Mouse (Mus musculus): ENCODE data around the gene Gm17660. TPM values are rescaled to one million over a fixed set of nuclear protein-coding genes. Genes with fewer than 3 reads are reported as not detected.

Gm17660 gene
- polyA plus RNA-seq (2014; fragmentation: Nextera tagmentation; extraction: Ambion mirVana): not detected in 2 replicates

DNA sequence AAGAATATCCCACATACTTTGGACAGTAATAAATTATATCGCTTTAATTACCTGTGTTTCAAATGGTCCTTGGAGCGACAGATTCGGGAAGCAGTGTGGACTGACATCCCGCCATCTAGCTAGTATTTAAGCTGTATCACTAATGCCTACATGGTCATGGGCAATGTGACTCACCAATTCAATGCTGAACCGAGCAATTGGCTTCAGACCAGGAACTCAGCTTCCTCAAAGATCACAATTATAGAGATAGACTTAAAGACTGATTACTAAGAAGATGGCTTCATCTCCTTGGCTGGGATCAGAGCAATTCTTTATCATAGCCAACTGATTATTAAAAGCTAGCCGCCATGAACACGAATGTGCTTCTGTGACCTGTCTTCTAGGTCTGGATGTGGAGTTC is at the start of gene Gm17660:
Gene Gm17660 (minus strand): TSS at position 101 of the 400 bp plus-strand sequence.
- 93% methylated on average over 7 of the region's 7 CpGs for WGBS

DNA sequence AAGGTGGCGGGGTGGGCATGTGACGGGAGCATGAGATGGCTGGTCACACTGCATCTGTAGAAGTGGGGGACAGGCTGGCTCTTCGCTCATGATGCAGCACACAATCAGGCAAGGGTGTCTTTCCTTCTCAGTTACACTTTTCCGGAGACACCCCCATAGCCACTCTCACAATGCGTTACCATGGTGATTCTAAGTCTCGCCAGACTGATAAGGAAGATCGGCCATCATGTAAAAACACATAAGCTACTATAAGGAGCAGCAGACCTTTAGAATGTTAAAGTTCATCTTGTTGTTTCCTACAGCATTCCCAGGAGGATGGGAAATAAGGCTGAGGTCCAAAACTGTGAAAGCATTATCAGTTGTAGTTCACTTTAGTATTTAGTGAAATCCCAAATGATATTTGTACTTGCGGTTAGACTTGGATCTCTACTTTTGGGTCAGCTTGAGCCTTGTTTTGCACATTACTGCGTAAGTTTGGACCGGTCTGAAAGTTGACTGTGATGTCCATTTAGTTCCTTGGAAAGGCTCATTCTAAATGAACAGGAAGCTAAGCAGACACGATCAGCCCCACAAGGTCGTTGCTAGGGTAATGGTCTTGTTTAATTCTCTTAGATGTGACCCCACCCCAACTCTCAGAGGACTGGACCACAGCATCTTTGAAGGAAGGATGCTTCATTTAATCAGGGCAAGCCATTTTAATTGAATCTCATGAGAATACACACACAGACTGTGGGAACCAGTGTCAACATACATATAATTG is 49.3 kb upstream of the Gm17660 start:
- no peak overlapping the region for H3K4me3 ChIP-seq (ENCODE audit: low read length)
- no peaks in the 10 kb centered on the region for H3K36me3 ChIP-seq (ENCODE audit: control insufficient read depth, insufficient read depth, low read length)
- no peaks in the 10 kb centered on the region for H3K4me1 ChIP-seq (ENCODE audit: control insufficient read depth, insufficient read depth, low read length)
- no peaks in the 10 kb centered on the region for H3K9me3 ChIP-seq (ENCODE audit: control insufficient read depth, low read length)
- no peak overlapping the region for H3K9ac ChIP-seq (ENCODE audit: low read depth, low read length)
- no peak overlapping the region for H3K27ac ChIP-seq (ENCODE audit: low read depth, low read length)
- 83% methylated on average over 12 of the region's 12 CpGs for WGBS
- ATAC-seq (ENCODE audit: low FRiP score, low TSS enrichment): no peak
- H3K4me2 ChIP-seq (replicated peaks; ENCODE audit: low read depth, low read length): no peak overlapping the region
- H3K27me3 ChIP-seq (ENCODE audit: control insufficient read depth, insufficient read depth, low read length): no peaks in the 10 kb centered on the region

More for the DNA sequence above, at the start of gene Gm17660:
- no peak within 1 kb of the TSS for H3K27ac ChIP-seq (ENCODE audit: low read depth, low read length)
- no peak within 1 kb of the TSS for H3K4me2 ChIP-seq (replicated peaks; ENCODE audit: low read depth, low read length)
- H3K4me1 ChIP-seq (ENCODE audit: control insufficient read depth, insufficient read depth, low read length): 0 out of 2 replicates have a peak, but pooled peaks cover 4% of the 10 kb centered on the region
- no peak for ATAC-seq (ENCODE audit: low FRiP score, low TSS enrichment)
- H3K36me3 ChIP-seq (ENCODE audit: control insufficient read depth, insufficient read depth, low read length): no peaks in the 10 kb centered on the region; the same call in 1 of the 2 replicates
- H3K4me3 ChIP-seq (ENCODE audit: low read length): no peak within 1 kb of the TSS
- H3K9me3 ChIP-seq (ENCODE audit: control insufficient read depth, low read length): no peaks in the 10 kb centered on the region
- H3K9ac ChIP-seq (ENCODE audit: low read depth, low read length): no peak within 1 kb of the TSS
- no peaks in the 10 kb centered on the region for H3K27me3 ChIP-seq (ENCODE audit: control insufficient read depth, insufficient read depth, low read length)

DNA sequence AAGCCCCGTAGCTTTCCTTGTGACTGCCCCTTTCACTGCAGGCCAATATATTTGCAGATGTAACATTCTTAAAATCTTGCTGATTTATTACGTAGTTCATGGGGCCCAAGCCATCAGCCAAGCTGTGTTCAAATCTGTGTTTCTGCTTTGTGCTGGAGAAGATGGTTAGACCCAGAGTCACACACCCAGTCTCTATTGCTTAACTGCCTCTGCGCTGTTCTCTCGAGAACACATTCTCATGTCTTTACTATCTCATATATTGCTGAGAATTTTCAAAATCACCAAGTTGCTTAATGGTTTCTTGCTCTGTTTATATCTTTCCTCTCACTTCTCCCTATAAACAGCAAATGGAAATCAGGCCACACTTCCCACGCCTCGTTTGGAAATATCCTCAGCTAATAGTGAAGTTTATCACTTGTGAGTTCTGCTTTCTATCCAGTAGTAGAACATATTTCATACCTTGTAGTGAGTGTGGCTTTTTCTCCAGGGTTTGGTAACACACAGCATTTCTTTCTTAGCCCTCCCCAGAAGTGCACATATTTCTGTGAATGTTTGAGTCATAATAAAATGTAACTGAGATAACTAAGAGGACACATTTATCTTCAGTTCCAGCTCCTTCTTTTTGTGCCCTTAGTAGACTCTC is 46.7 kb upstream of the Gm17660 start:
- Histone ChIP-seq H3K4me3 (ENCODE audit: low read length) (no peak overlapping the region), H3K27ac (ENCODE audit: low read depth, low read length) (no peak overlapping the region), H3K4me1 (ENCODE audit: control insufficient read depth, insufficient read depth, low read length) (no peaks in the 10 kb centered on the region), H3K27me3 (ENCODE audit: control insufficient read depth, insufficient read depth, low read length) (no peaks in the 10 kb centered on the region), H3K9me3 (ENCODE audit: control insufficient read depth, low read length) (no peaks in the 10 kb centered on the region), H3K9ac (ENCODE audit: low read depth, low read length) (no peak overlapping the region), H3K4me2 (replicated peaks; ENCODE audit: low read depth, low read length) (no peak overlapping the region), H3K36me3 (ENCODE audit: control insufficient read depth, insufficient read depth, low read length) (no peaks in the 10 kb centered on the region)
- 78% methylated on average over 6 of the region's 6 CpGs for WGBS
- ATAC-seq (ENCODE audit: low FRiP score, low TSS enrichment): no peak

GRCm38 (mm10) chr5:104115890-104116289 is 38.5 kb upstream of the Gm17660 start:
- 73% methylated on average over 4 of the region's 4 CpGs for WGBS
- no peak for ATAC-seq (ENCODE audit: low FRiP score, low TSS enrichment)
- H3K27ac ChIP-seq (ENCODE audit: low read depth, low read length): peak overlapping the region; percentile 83; the same call in 1 of the 2 replicates
- H3K9me3 ChIP-seq (ENCODE audit: control insufficient read depth, low read length): no peaks in the 10 kb centered on the region
- no peaks in the 10 kb centered on the region for H3K36me3 ChIP-seq (ENCODE audit: control insufficient read depth, insufficient read depth, low read length)
- H3K27me3 ChIP-seq (ENCODE audit: control insufficient read depth, insufficient read depth, low read length): no peaks in the 10 kb centered on the region
- H3K9ac ChIP-seq (ENCODE audit: low read depth, low read length): no peak overlapping the region
- peaks cover 19% of the 10 kb centered on the region for H3K4me1 ChIP-seq (ENCODE audit: control insufficient read depth, insufficient read depth, low read length)
- H3K4me2 ChIP-seq (replicated peaks; ENCODE audit: low read depth, low read length): no peak overlapping the region
- H3K4me3 ChIP-seq (ENCODE audit: low read length): no peak overlapping the region

DNA sequence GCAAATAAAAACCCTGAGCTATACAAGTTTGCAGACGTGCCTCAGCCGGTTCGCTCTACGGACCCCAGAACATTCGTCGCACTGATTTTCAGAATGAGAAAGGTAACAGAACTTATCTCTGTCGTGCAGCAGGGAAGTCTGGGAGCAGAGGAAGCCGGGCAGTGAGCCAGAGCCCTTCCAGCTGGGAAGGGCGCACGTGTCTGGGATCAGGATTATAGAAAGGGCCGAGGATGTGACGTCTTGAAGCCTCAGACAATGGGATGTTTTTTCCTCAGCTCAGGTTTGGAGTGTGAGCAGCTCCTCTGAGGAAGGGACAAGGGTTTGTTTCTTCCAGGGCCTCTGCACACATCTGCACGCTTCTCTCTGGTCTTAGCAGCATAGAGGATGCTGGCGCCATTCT is 37.7 kb upstream of the Gm17660 start:
- Histone ChIP-seq H3K9ac (ENCODE audit: low read depth, low read length) (no peak overlapping the region), H3K4me1 (ENCODE audit: control insufficient read depth, insufficient read depth, low read length) (peaks cover 25% of the 10 kb centered on the region), H3K4me2 (replicated peaks; ENCODE audit: low read depth, low read length) (no peak overlapping the region), H3K27me3 (ENCODE audit: control insufficient read depth, insufficient read depth, low read length) (no peaks in the 10 kb centered on the region), H3K4me3 (ENCODE audit: low read length) (no peak overlapping the region), H3K9me3 (ENCODE audit: control insufficient read depth, low read length) (no peaks in the 10 kb centered on the region), H3K36me3 (ENCODE audit: control insufficient read depth, insufficient read depth, low read length) (no peaks in the 10 kb centered on the region), H3K27ac (ENCODE audit: low read depth, low read length) (peak overlapping the region; percentile 83; the same call in 1 of the 2 replicates)
- 0 out of 2 replicates have a peak, but pooled peaks have one; percentile 18 for ATAC-seq (ENCODE audit: low FRiP score, low TSS enrichment)
- 65% methylated on average over 14 of the region's 14 CpGs for WGBS

GRCm38 (mm10) chr5:104113491-104114172 is 36.2 kb upstream of the Gm17660 start, which contains the start of gene Sparcl1:
Gene Sparcl1, minus strand, starts transcription at chr5:104113733.
- peak within 1 kb of the TSS; percentile 35 for H3K4me2 ChIP-seq (replicated peaks; ENCODE audit: low read depth, low read length)
- H3K9ac ChIP-seq (ENCODE audit: low read depth, low read length): peak within 1 kb of the TSS; percentile 44; the same call in 1 of the 2 replicates
- H3K4me3 ChIP-seq (ENCODE audit: low read length): peak within 1 kb of the TSS; percentile 23
- ATAC-seq (ENCODE audit: low FRiP score, low TSS enrichment): 0 out of 2 replicates have a peak, but pooled peaks have one; percentile 26
- peaks cover 40% of the 10 kb centered on the region for H3K4me1 ChIP-seq (ENCODE audit: control insufficient read depth, insufficient read depth, low read length)
- no peaks in the 10 kb centered on the region for H3K9me3 ChIP-seq (ENCODE audit: control insufficient read depth, low read length)
- no peaks in the 10 kb centered on the region for H3K36me3 ChIP-seq (ENCODE audit: control insufficient read depth, insufficient read depth, low read length)
- H3K27me3 ChIP-seq (ENCODE audit: control insufficient read depth, insufficient read depth, low read length): no peaks in the 10 kb centered on the region
- whole genome bisulfite sequencing: 14% methylated on average over 15 of the region's 15 CpGs
- peak within 1 kb of the TSS; percentile 83 for H3K27ac ChIP-seq (ENCODE audit: low read depth, low read length)

GRCm38 (mm10) chr5:104112511-104112910 is 35.1 kb upstream of the Gm17660 start:
- WGBS: 16% methylated on average over 5 of the region's 5 CpGs
- Histone ChIP-seq H3K27ac (ENCODE audit: low read depth, low read length) (peak overlapping the region; percentile 68; the same call in 1 of the 2 replicates), H3K9me3 (ENCODE audit: control insufficient read depth, low read length) (no peaks in the 10 kb centered on the region), H3K9ac (ENCODE audit: low read depth, low read length) (peak overlapping the region; percentile 44; the same call in 1 of the 2 replicates), H3K4me2 (replicated peaks; ENCODE audit: low read depth, low read length) (peak overlapping the region; percentile 35), H3K36me3 (ENCODE audit: control insufficient read depth, insufficient read depth, low read length) (no peaks in the 10 kb centered on the region), H3K4me3 (ENCODE audit: low read length) (peak overlapping the region; percentile 23), H3K27me3 (ENCODE audit: control insufficient read depth, insufficient read depth, low read length) (no peaks in the 10 kb centered on the region), H3K4me1 (ENCODE audit: control insufficient read depth, insufficient read depth, low read length) (peaks cover 47% of the 10 kb centered on the region)
- ATAC-seq (ENCODE audit: low FRiP score, low TSS enrichment): no peak

DNA sequence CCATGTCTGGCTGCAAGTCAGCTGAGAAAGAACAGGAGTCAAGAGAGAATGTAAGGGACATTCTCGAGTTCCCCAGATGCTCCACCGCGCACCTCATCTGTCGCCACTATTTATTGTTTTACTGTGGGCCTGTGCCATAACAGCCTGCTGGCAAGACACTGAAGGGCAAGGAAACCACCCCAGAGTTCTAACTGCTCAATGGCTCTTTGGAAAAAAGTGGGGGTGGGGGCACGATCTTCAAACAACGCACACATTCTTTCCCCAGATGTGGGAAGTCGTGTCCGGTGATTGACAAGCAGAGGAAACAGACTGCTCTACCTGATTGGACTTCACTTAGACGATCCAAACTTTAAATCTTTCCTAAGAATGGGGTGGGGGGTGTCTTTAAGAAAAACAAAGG is 34.6 kb upstream of the Gm17660 start:
- Histone ChIP-seq H3K27ac (ENCODE audit: low read depth, low read length) (peak overlapping the region; percentile 68; the same call in 1 of the 2 replicates), H3K9ac (ENCODE audit: low read depth, low read length) (peak overlapping the region; percentile 44; the same call in 1 of the 2 replicates), H3K4me3 (ENCODE audit: low read length) (peak overlapping the region; percentile 23), H3K9me3 (ENCODE audit: control insufficient read depth, low read length) (no peaks in the 10 kb centered on the region), H3K4me2 (replicated peaks; ENCODE audit: low read depth, low read length) (peak overlapping the region; percentile 35), H3K27me3 (ENCODE audit: control insufficient read depth, insufficient read depth, low read length) (no peaks in the 10 kb centered on the region), H3K4me1 (ENCODE audit: control insufficient read depth, insufficient read depth, low read length) (peaks cover 47% of the 10 kb centered on the region), H3K36me3 (ENCODE audit: control insufficient read depth, insufficient read depth, low read length) (no peaks in the 10 kb centered on the region)
- WGBS: 2% methylated on average over 9 of the region's 9 CpGs
- ATAC-seq (ENCODE audit: low FRiP score, low TSS enrichment): no peak
